Mouse (Mus musculus): ENCODE data around the gene Pafah2.
"Not testable (repeated sequence)": the region's sequence is repeated elsewhere in the genome, so short reads cannot be mapped to it uniquely, and the experiment has no call there.

The Pafah2 gene

GRCm38 (mm10) chr4:134362124-134362523 lies 34.0 kb upstream of the Pafah2 start:
- TF ChIP-seq GATA4 (IDR thresholded peaks at IDR 0.05; ENCODE audit: insufficient replicate concordance, low read length): no peak

- no peak for TF ChIP-seq GATA4 (IDR thresholded peaks at IDR 0.05; ENCODE audit: insufficient replicate concordance, low read length)
Observed at GRCm38 (mm10) chr4:134362586-134362985, 33.5 kb upstream of the Pafah2 start.

GRCm38 (mm10) chr4:134365280-134365679 lies 30.8 kb upstream of the Pafah2 start:
- TF ChIP-seq GATA4 (IDR thresholded peaks at IDR 0.05; ENCODE audit: insufficient replicate concordance, low read length): no peak

GRCm38 (mm10) chr4:134370649-134371221 lies 25.4 kb upstream of the Pafah2 start:
- no peak for TF ChIP-seq GATA4 (IDR thresholded peaks at IDR 0.05; ENCODE audit: insufficient replicate concordance, low read length)

GRCm38 (mm10) chr4:134371316-134371855 lies 24.7 kb upstream of the Pafah2 start:
- TF ChIP-seq GATA4 (IDR thresholded peaks at IDR 0.05; ENCODE audit: insufficient replicate concordance, low read length): no peak

GRCm38 (mm10) chr4:134372294-134372747 lies 23.8 kb upstream of the Pafah2 start:
- TF ChIP-seq GATA4 (IDR thresholded peaks at IDR 0.05; ENCODE audit: insufficient replicate concordance, low read length): no peak

GRCm38 (mm10) chr4:134373295-134373694 lies 22.8 kb upstream of the Pafah2 start:
- no peak for TF ChIP-seq GATA4 (IDR thresholded peaks at IDR 0.05; ENCODE audit: insufficient replicate concordance, low read length)

GRCm38 (mm10) chr4:134374306-134374705 lies 21.8 kb upstream of the Pafah2 start:
- TF ChIP-seq GATA4 (IDR thresholded peaks at IDR 0.05; ENCODE audit: insufficient replicate concordance, low read length): no peak

GRCm38 (mm10) chr4:134378089-134378615 lies 18.0 kb upstream of the Pafah2 start:
- no peak for TF ChIP-seq GATA4 (IDR thresholded peaks at IDR 0.05; ENCODE audit: insufficient replicate concordance, low read length)

- no peak for TF ChIP-seq GATA4 (IDR thresholded peaks at IDR 0.05; ENCODE audit: insufficient replicate concordance, low read length)
Observed at GRCm38 (mm10) chr4:134379510-134379909, 16.6 kb upstream of the Pafah2 start.

GRCm38 (mm10) chr4:134383750-134384149 lies 12.4 kb upstream of the Pafah2 start, which contains the start of gene Extl1:
Extl1 (minus strand) TSS chr4:134383850.
- not testable (repeated sequence) for TF ChIP-seq GATA4 (IDR thresholded peaks at IDR 0.05; ENCODE audit: insufficient replicate concordance, low read length)

- TF ChIP-seq GATA4 (IDR thresholded peaks at IDR 0.05; ENCODE audit: insufficient replicate concordance, low read length): no peak
Observed at GRCm38 (mm10) chr4:134387268-134387667, 8.9 kb upstream of the Pafah2 start.

- TF ChIP-seq GATA4 (IDR thresholded peaks at IDR 0.05; ENCODE audit: insufficient replicate concordance, low read length): no peak
Observed at GRCm38 (mm10) chr4:134388397-134388796, 7.7 kb upstream of the Pafah2 start.

GRCm38 (mm10) chr4:134391636-134392035 lies 4.5 kb upstream of the Pafah2 start:
- no peak for TF ChIP-seq GATA4 (IDR thresholded peaks at IDR 0.05; ENCODE audit: insufficient replicate concordance, low read length)

GRCm38 (mm10) chr4:134392595-134392994 lies 3.5 kb upstream of the Pafah2 start:
- TF ChIP-seq GATA4 (IDR thresholded peaks at IDR 0.05; ENCODE audit: insufficient replicate concordance, low read length): no peak

GRCm38 (mm10) chr4:134393026-134393425 lies 3.1 kb upstream of the Pafah2 start:
- no peak for TF ChIP-seq GATA4 (IDR thresholded peaks at IDR 0.05; ENCODE audit: insufficient replicate concordance, low read length)

GRCm38 (mm10) chr4:134395142-134395541 lies 978 bp upstream of the Pafah2 start:
- TF ChIP-seq GATA4 (IDR thresholded peaks at IDR 0.05; ENCODE audit: insufficient replicate concordance, low read length): no peak

All from liver, adult (tissue).